Mouse (Mus musculus) G1E (cell line): Measurements from ENCODE around the gene Ppp1r18. TPM values are rescaled to one million over a fixed set of nuclear protein-coding genes. Genes with fewer than 3 reads are reported as not detected.

Source experiments
- ATAC-seq: 2 replicates; pipeline ENCODE4 v1.8.0; 2016; ENCODE audit warnings: mild to moderate bottlenecking; ENCODE audit not compliant: insufficient number of reproducible peaks, poor library complexity, low FRiP score, severe bottlenecking; ENCODE audit errors: extremely low read depth
- DNase-seq: peaks from one replicate; pipeline ENCODE4 v3.0.0; 2012; ENCODE audit warnings: low spot score
- H3K27me3 ChIP-seq: 2 replicates; pipeline ENCODE4 v1.6.1; 2012; ENCODE audit warnings: mild to moderate bottlenecking, low read length, inconsistent platforms; ENCODE audit not compliant: insufficient read depth
- H3K36me3 ChIP-seq: replicated peaks from 2 replicates; pipeline ENCODE3; 2012; ENCODE audit warnings: mild to moderate bottlenecking, inconsistent platforms
- H3K4me1 ChIP-seq: 2 replicates; pipeline ENCODE4 v1.6.1; 2012; ENCODE audit warnings: low read depth, low read length, inconsistent platforms, mixed read lengths; ENCODE audit not compliant: insufficient read depth
- H3K4me3 ChIP-seq: 2 replicates; pipeline ENCODE4 v1.5.1; 2012; ENCODE audit warnings: low read depth, mild to moderate bottlenecking, inconsistent platforms, low read length, moderate library complexity, mixed read lengths
- H3K9me3 ChIP-seq: replicated peaks from 2 replicates; pipeline ENCODE4 v1.6.1; 2012; ENCODE audit warnings: inconsistent platforms
- CTCF ChIP-seq: IDR thresholded peaks from 2 replicates; pipeline ENCODE4 v1.5.1; 2012; ENCODE audit warnings: low read depth, low read length, inconsistent platforms, mixed read lengths
- GATA1 ChIP-seq: IDR thresholded peaks from 2 replicates; pipeline ENCODE4 v1.6.1; 2012; ENCODE audit warnings: borderline replicate concordance, low read length, inconsistent platforms, mixed read lengths
- GATA2 ChIP-seq: IDR thresholded peaks from 2 replicates; pipeline ENCODE4 v1.6.1; 2012; ENCODE audit warnings: low read depth, low read length, inconsistent platforms, borderline replicate concordance
- POLR2AphosphoS5 ChIP-seq: IDR thresholded peaks from 2 replicates; pipeline ENCODE4 v1.6.1; 2012; ENCODE audit warnings: low read depth, low read length, inconsistent platforms; ENCODE audit not compliant: insufficient replicate concordance
- TAL1 ChIP-seq: conservative IDR thresholded peaks from 2 replicates; pipeline ENCODE4 v1.6.1; 2012; ENCODE audit warnings: low read depth, low read length, inconsistent platforms, mixed read lengths
- polyA plus RNA-seq: library from polyadenylated mRNA; stranded (reverse); fragments of >175 nt; gene quantifications from 2 replicates; pipeline ENCODE4 v1.2.3, GENCODE M21; 2012
- total RNA-seq, 2 experiments: library from RNA; stranded (forward) in 1 of 2; stranded (reverse) in 1 of 2; fragments of 200-1000 nt in 1 of 2; fragments of >200 nt in 1 of 2; fragmentation: Nextera tagmentation in 1 of 2; gene quantifications; 2 replicates each; pipeline ENCODE4 v1.2.3; 2014 to 2017

Ppp1r18 gene
- total and polyA plus RNA-seq, 3 experiments: 31.1 to 103 (median 61.9) TPM

GRCm38 (mm10) chr17:35883777-35884176 lies 18.4 kb downstream of the Ppp1r18 start:
- Histone ChIP-seq H3K36me3 (peaks cover 80% of the 10 kb centered on the region), H3K27me3 (no peaks in the 10 kb centered on the region), H3K9me3 (no peaks in the 10 kb centered on the region), H3K4me3 (no peak overlapping the region), H3K4me1 (peaks cover 22% of the 10 kb centered on the region)
- no peak for ATAC-seq
- TF ChIP-seq TAL1 (no peak), GATA2 (no peak), GATA1 (no peak), CTCF (no peak)
- DNase-seq: no peak

- no peaks in the 10 kb centered on the region for H3K9me3 ChIP-seq
- H3K36me3 ChIP-seq: peaks cover 99% of the 10 kb centered on the region
- H3K4me3 ChIP-seq: no peak overlapping the region
- DNase-seq: no peak
- peaks cover 3% of the 10 kb centered on the region for H3K4me1 ChIP-seq
- no peaks in the 10 kb centered on the region for H3K27me3 ChIP-seq
- TF ChIP-seq POLR2AphosphoS5 (no peak), GATA1 (no peak), TAL1 (no peak), CTCF (no peak), GATA2 (no peak)
- ATAC-seq: no peak
Measured at GRCm38 (mm10) chr17:35887725-35888124, 22.3 kb downstream of the Ppp1r18 start.

GRCm38 (mm10) chr17:35896781-35897643 lies 31.6 kb downstream of the Ppp1r18 start, which contains the start of gene 2310061I04Rik:
TSS of gene 2310061I04Rik (minus strand) at chr17:35897431.
- Histone ChIP-seq H3K36me3 (peaks cover 67% of the 10 kb centered on the region), H3K27me3 (no peaks in the 10 kb centered on the region), H3K9me3 (no peaks in the 10 kb centered on the region), H3K4me1 (peaks cover 58% of the 10 kb centered on the region), H3K4me3 (peak within 1 kb of the TSS; percentile 83)
- DNase-seq: peak; percentile 98
- ATAC-seq: peak; percentile 25; the same call in 1 of the 2 replicates
- no peak for TF ChIP-seq TAL1
- no peak for TF ChIP-seq GATA2
- no peak for TF ChIP-seq CTCF
- TF ChIP-seq GATA1: no peak
- TF ChIP-seq POLR2AphosphoS5: no peak

- no peaks in the 10 kb centered on the region for H3K27me3 ChIP-seq
- 0 out of 2 replicates have a peak, but pooled peaks have one; percentile 47 for ATAC-seq
Measured at GRCm38 (mm10) chr17:35897644-35898573, 32.5 kb downstream of the Ppp1r18 start.

GRCm38 (mm10) chr17:35900636-35901035 lies 35.2 kb downstream of the Ppp1r18 start:
- Histone ChIP-seq H3K9me3 (no peaks in the 10 kb centered on the region), H3K4me1 (peaks cover 53% of the 10 kb centered on the region), H3K4me3 (no peak overlapping the region), H3K27me3 (no peaks in the 10 kb centered on the region), H3K36me3 (peaks cover 66% of the 10 kb centered on the region)
- ATAC-seq: no peak
- no peak for DNase-seq
- TF ChIP-seq GATA2 (no peak), POLR2AphosphoS5 (no peak), CTCF (no peak), TAL1 (no peak), GATA1 (no peak)

More at GRCm38 (mm10) chr17:35897644-35898573, 32.5 kb downstream of the Ppp1r18 start:
- Histone ChIP-seq H3K4me3 (peak overlapping the region; percentile 83), H3K4me1 (peaks cover 58% of the 10 kb centered on the region), H3K9me3 (no peaks in the 10 kb centered on the region), H3K36me3 (peaks cover 66% of the 10 kb centered on the region)
- peak; percentile 53 for DNase-seq
- TF ChIP-seq POLR2AphosphoS5 (no peak), TAL1 (no peak), GATA2 (no peak), GATA1 (no peak), CTCF (no peak)
